Mouse (Mus musculus) neural tube, embryonic 11.5 days (tissue): ENCODE data around the gene Col24a1. TPM values are rescaled to one million over a fixed set of nuclear protein-coding genes. Genes with fewer than 3 reads are reported as not detected.

Experiments
- ATAC-seq: fragments of 200-750 bp; cut with Nextera tagmentation; 2 replicates; pipeline ENCODE4 v1.8.0; 2017; ENCODE audit warnings: moderate number of reproducible peaks, mild to moderate bottlenecking, moderate TSS enrichment, moderate library complexity; ENCODE audit not compliant: insufficient read depth, low FRiP score, low TSS enrichment
- DNase-seq: peaks from one replicate; pipeline ENCODE4 v3.0.0-alpha.2; 2015; ENCODE audit warnings: low spot score
- H3K27ac ChIP-seq: fragments of 300-500 bp; sonication (generic); 2 replicates; pipeline ENCODE4 v1.5.1; 2014; ENCODE audit warnings: low read depth, mild to moderate bottlenecking, low read length
- H3K27me3 ChIP-seq: fragments of 300-500 bp; sonication (generic); 2 replicates; pipeline ENCODE4 v1.6.1; 2014; ENCODE audit warnings: mild to moderate bottlenecking, low read length, mixed read lengths; ENCODE audit not compliant: control insufficient read depth, insufficient read depth
- H3K36me3 ChIP-seq: fragments of 300-500 bp; sonication (generic); 2 replicates; pipeline ENCODE4 v1.6.1; 2014; ENCODE audit warnings: mild to moderate bottlenecking, low read length, moderate library complexity, mixed read lengths; ENCODE audit not compliant: control insufficient read depth, insufficient read depth
- H3K4me1 ChIP-seq: fragments of 300-500 bp; sonication (generic); 2 replicates; pipeline ENCODE4 v1.6.1; 2014; ENCODE audit warnings: low read length, mixed read lengths; ENCODE audit not compliant: control insufficient read depth, insufficient read depth
- H3K4me2 ChIP-seq: fragments of 300-500 bp; sonication (generic); 2 replicates; pipeline ENCODE4 v1.6.1; 2014; ENCODE audit warnings: low read depth, mild to moderate bottlenecking, moderate library complexity
- H3K4me3 ChIP-seq: fragments of 300-500 bp; sonication (generic); 2 replicates; pipeline ENCODE4 v1.5.1; 2014; ENCODE audit warnings: low read depth, low read length
- H3K9ac ChIP-seq: fragments of 300-500 bp; sonication (generic); 2 replicates; pipeline ENCODE4 v1.6.1; 2014; ENCODE audit warnings: mild to moderate bottlenecking, low read length
- H3K9me3 ChIP-seq: fragments of 300-500 bp; sonication (generic); 2 replicates; pipeline ENCODE4 v1.6.1; 2016; ENCODE audit warnings: low read length; ENCODE audit not compliant: control insufficient read depth
- WGBS: fragments of 180-500 bp; shearing (Covaris S2); extraction: QIAGEN DNeasy Blood & Tissue Kit; methylation state at CpG from one replicate; pipeline ENCODE4 v1.1.7; 2014; 5-methylcytosine and 5-hydroxymethylcytosine counted together
- polyA plus RNA-seq: library from polyadenylated mRNA; unstranded; fragments of >200 nt; fragmentation: Nextera tagmentation; extraction: Ambion mirVana; gene quantifications from 2 replicates; pipeline ENCODE4 v1.2.1, GENCODE M21; 2014

The Col24a1 gene
- polyA plus RNA-seq, 1 experiment from 2014 or later = 0.92 TPM

DNA sequence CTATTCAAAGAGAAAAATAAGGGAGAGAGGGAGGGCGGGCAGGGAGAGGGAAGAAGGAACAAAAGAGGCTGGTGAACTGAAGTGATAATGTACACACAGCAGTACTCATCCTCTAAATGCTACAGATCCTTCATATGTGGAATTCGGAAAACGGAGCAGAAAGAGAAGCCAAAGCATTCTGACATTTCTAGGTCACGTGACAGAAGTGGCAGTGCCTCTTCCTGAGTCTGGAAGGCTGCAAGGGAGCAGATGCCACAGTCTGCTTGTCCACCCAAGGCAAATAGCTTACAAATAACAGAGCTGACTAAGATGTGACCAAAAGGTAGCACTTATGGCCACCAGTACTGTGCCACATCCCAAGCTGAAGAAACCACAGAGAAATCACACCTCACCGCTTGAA lies 164.8 kb downstream of the Col24a1 start:
- no peak overlapping the region for H3K27ac ChIP-seq

DNA sequence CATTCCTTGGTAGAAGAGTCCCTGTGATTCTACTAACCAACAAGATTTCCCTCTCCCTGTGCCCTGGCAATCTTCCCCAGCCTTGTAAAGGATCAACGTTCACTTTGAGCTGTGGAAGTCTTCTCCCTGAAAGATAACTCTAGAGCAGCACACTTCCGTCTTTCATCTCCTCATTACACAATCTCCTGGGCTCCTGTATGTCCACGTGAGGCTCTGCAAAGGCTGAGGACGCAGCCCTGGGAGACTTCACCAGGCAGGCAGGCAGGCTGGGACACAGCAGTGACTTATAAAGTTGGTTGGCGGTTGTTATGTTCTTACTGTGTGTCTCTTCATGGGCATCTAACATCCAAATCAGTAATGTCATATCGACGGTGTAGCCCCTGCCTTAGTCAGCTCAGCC lies 170.1 kb downstream of the Col24a1 start:
- WGBS = 81% methylated on average over 7 of the region's 7 CpGs
- Histone ChIP-seq H3K4me2 (no peak overlapping the region), H3K27ac (no peak overlapping the region), H3K4me1 (no peaks in the 10 kb centered on the region), H3K4me3 (no peak overlapping the region), H3K9ac (no peak overlapping the region), H3K27me3 (no peaks in the 10 kb centered on the region), H3K36me3 (no peaks in the 10 kb centered on the region), H3K9me3 (no peaks in the 10 kb centered on the region)
- DNase-seq (no peak), ATAC-seq (no peak)

More for the DNA sequence above, 164.8 kb downstream of the Col24a1 start:
- whole genome bisulfite sequencing = 73% methylated on average over 5 of the region's 5 CpGs
- Histone ChIP-seq H3K4me1 (no peaks in the 10 kb centered on the region), H3K9me3 (no peaks in the 10 kb centered on the region), H3K36me3 (no peaks in the 10 kb centered on the region), H3K9ac (no peak overlapping the region), H3K4me2 (no peak overlapping the region), H3K27me3 (no peaks in the 10 kb centered on the region), H3K4me3 (no peak overlapping the region)
- DNase-seq = no peak
- no peak for ATAC-seq

DNA sequence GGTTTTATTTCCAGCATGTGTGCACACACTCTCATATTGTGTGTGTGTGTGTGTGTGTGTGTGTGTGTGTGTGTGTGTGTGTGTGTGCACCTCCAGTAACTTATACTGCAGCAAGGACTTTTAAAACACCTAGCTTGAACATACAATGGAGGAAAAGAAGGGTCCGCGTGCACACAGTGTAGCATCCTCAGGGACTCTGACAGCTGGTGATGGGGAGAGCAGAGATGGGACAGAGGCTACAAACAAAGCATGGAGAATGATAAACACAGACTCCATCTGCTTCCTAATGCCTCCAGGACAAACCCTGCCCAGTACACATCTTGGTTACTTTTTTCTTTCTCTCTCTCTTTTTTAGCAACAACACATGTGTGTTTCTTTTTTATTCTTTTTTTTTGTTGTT lies 171.5 kb downstream of the Col24a1 start:
- H3K27ac ChIP-seq = no peak overlapping the region
- H3K9ac ChIP-seq = no peak overlapping the region
- H3K4me3 ChIP-seq = no peak overlapping the region
- no peak for ATAC-seq
- no peaks in the 10 kb centered on the region for H3K27me3 ChIP-seq
- H3K4me2 ChIP-seq = no peak overlapping the region
- 71% methylated on average over 2 of the region's 2 CpGs for WGBS
- no peaks in the 10 kb centered on the region for H3K4me1 ChIP-seq
- H3K36me3 ChIP-seq = no peaks in the 10 kb centered on the region
- DNase-seq = no peak
- H3K9me3 ChIP-seq = no peaks in the 10 kb centered on the region

DNA sequence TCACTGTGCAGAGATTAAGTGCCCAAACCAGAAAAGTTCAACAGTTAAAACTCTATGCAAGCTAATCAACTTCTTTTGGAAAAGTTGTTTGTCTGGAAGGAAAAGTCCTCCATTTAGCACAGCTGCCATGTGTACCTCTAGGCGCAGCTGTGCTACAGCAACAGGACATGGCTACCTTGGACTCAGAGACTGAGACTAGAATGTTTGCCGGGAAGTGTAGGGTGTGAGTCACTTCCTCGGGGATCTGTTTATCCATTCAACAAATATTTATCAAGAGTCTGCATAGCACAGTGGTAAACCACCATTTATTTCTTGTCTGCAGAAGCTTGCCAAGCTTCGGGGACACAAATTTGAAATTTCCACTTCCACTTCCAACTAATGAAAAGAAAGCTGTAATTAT lies 178.8 kb downstream of the Col24a1 start:
- Histone ChIP-seq H3K9me3 (no peaks in the 10 kb centered on the region), H3K9ac (no peak overlapping the region), H3K27me3 (no peaks in the 10 kb centered on the region), H3K27ac (no peak overlapping the region), H3K4me2 (no peak overlapping the region), H3K4me3 (no peak overlapping the region), H3K36me3 (no peaks in the 10 kb centered on the region), H3K4me1 (no peaks in the 10 kb centered on the region)
- 84% methylated on average over 4 of the region's 4 CpGs for WGBS
- no peak for ATAC-seq
- DNase-seq = no peak

DNA sequence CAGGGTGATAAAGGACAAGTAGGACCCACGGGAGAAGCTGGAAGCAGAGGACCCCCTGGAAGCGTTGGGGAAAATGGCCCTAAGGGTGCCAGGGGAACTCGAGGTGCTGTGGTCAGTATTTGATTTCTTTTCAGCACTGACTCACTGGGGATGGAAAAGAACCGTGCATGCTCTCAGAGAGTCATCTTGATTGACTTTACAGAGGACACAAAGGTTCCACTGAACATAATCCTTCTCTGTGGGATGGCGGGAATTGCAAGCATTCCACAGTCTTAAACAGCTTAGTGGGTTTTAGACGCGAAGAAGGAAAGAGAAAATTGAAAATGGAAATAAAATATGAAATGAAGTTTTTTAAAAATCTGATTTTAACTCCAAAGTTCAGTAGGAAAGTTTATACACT lies 181.9 kb downstream of the Col24a1 start:
- Histone ChIP-seq H3K27ac (no peak overlapping the region), H3K4me1 (no peaks in the 10 kb centered on the region), H3K4me3 (no peak overlapping the region), H3K9ac (no peak overlapping the region), H3K9me3 (no peaks in the 10 kb centered on the region), H3K4me2 (no peak overlapping the region), H3K27me3 (no peaks in the 10 kb centered on the region), H3K36me3 (no peaks in the 10 kb centered on the region)
- DNase-seq = no peak
- ATAC-seq = no peak
- 69% methylated on average over 7 of the region's 7 CpGs for WGBS

DNA sequence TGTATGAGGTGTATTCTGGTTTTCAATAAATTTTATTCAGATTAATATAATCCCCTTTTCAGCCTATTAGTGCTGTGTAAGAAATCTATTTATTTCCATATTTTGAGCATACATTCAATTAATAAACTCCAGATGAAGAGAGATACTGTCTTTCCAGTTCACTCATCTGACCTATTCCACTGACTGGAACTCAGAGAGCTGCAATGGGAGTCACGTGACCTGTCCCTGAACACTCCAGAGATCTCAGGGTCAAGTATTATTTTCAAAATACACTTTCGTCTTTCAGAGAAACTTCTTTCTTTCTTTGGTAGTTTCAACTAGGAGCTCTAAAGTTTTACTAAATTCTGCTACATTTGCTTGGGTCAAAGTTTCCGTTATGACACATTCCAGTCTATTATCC lies 184.4 kb downstream of the Col24a1 start:
- H3K9me3 ChIP-seq = no peaks in the 10 kb centered on the region
- H3K4me2 ChIP-seq = no peak overlapping the region
- ATAC-seq (no peak), DNase-seq (no peak)
- H3K4me3 ChIP-seq = no peak overlapping the region
- H3K9ac ChIP-seq = no peak overlapping the region
- 88% methylated on average over 3 of the region's 3 CpGs for WGBS
- H3K4me1 ChIP-seq = no peaks in the 10 kb centered on the region
- H3K36me3 ChIP-seq = no peaks in the 10 kb centered on the region
- H3K27me3 ChIP-seq = no peaks in the 10 kb centered on the region
- H3K27ac ChIP-seq = no peak overlapping the region

DNA sequence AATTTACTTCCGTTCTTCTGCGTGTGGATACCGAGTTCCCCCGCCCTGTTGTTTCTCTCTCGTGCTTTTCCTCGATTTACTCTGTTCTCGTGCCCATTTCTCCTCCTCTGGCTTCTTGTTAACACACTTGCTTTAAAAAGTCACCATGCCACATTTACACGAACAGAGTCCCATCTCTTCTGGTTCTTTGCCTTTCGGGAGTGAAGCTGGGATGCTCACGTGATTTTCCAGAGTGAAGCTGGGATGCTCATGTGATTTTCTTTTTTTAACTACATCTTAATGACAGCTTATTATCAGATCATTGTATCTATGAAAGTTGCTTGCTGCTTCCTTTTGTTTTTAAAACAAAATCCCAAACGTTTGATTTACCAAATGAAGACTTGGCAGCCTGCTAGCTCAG lies 184.8 kb downstream of the Col24a1 start:
- ATAC-seq = no peak
- no peaks in the 10 kb centered on the region for H3K9me3 ChIP-seq
- no peaks in the 10 kb centered on the region for H3K27me3 ChIP-seq
- H3K4me2 ChIP-seq = no peak overlapping the region
- no peak for DNase-seq
- H3K4me3 ChIP-seq = no peak overlapping the region
- WGBS = 84% methylated on average over 11 of the region's 11 CpGs
- H3K36me3 ChIP-seq = no peaks in the 10 kb centered on the region
- no peaks in the 10 kb centered on the region for H3K4me1 ChIP-seq
- no peak overlapping the region for H3K27ac ChIP-seq
- no peak overlapping the region for H3K9ac ChIP-seq

DNA sequence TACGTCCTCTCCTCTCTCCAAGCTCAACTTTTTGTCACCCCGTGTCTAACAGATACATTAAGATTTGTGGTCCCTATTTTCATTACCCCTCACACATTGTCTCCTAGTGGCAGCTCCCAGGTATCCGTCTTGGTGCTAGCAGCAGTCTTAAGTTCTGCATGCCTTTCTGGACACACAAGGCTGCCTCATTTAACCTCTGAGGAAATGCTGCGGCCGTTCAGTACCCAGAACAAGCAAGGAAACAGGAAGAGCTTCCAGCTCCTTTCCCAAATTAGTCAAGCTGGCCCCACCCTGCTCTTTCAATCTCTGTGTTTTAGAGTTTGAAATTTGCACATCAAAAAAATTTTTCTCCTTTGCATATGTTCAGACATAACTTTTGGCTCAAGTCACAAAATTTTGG lies 186.2 kb downstream of the Col24a1 start:
- H3K9ac ChIP-seq = no peak overlapping the region
- no peaks in the 10 kb centered on the region for H3K36me3 ChIP-seq
- H3K4me1 ChIP-seq = no peaks in the 10 kb centered on the region
- ATAC-seq (no peak), DNase-seq (no peak)
- WGBS = 44% methylated on average over 5 of the region's 5 CpGs
- no peak overlapping the region for H3K4me2 ChIP-seq
- no peaks in the 10 kb centered on the region for H3K27me3 ChIP-seq
- H3K27ac ChIP-seq = no peak overlapping the region
- H3K9me3 ChIP-seq = no peaks in the 10 kb centered on the region
- no peak overlapping the region for H3K4me3 ChIP-seq

DNA sequence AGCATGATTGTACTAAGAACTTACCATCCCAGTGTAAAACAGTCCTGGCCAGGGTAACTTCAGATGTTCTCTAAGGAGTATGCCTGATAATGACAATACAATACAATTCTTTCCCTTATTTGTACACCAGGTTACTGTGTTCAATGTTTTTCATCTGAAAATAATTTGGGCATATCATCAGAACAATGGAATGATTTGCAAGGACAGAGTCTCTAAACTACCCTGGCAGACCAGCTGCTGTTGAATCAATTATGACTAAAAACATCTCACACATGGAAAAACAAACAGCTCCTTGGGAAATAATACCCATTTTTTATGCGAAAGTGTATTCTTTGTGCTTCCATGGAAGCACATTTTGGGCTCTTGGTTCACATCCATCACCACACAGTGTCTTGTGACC lies 198.0 kb downstream of the Col24a1 start:
- Histone ChIP-seq H3K36me3 (no peaks in the 10 kb centered on the region), H3K4me2 (no peak overlapping the region), H3K9ac (no peak overlapping the region), H3K4me3 (no peak overlapping the region), H3K27me3 (no peaks in the 10 kb centered on the region), H3K27ac (no peak overlapping the region), H3K9me3 (no peaks in the 10 kb centered on the region), H3K4me1 (no peaks in the 10 kb centered on the region)
- ATAC-seq (no peak), DNase-seq (no peak)
- 87% methylated on average over 1 of the region's 1 CpGs for WGBS
